Mouse (Mus musculus): ENCODE measurements at regions not wholly inside any gene's neighbourhood (a gene's known extent, or its start where the extent isn't known, plus 50 kb on each side); places are given as distances from the start of the nearest gene placed in this dataset.

DNA sequence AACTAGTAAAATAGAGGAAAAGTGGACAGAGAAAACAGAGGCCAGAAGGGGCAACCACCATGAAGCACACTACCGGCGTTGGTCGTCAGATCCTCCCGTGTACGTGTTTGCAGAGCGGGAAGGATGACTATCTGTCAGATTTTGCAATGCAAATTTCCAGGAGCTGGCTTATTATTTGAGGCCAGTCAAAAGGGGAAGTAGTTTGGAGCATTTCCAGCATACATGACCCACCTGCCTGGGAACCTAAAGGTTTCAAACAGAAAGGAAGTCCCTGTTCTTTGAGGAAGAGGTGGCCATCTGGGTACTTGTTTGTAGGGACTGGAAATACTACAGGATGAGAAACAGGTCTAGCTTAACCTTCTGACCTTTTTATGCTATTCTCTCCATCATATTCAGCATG, 87.0 kb upstream of the Cpeb2 start:
- TF ChIP-seq EP300 (IDR thresholded peaks at IDR 0.05; ENCODE audit: low read depth) (no peak), CTCF (IDR thresholded peaks at IDR 0.05; ENCODE audit: low read depth) (no peak)
